Comparison of ENCODE assay signal across 18 mouse cellular contexts in genomic region chr17:81654548-81654947, GRCm38 (mm10).
A peak's percentile ranks its signal among the peaks of the same experiment; 100 is the strongest.
DNase-seq lines count a peak whose midpoint lies in the region; ATAC-seq and TF ChIP-seq lines count a peak whose summit lies in the region.
"Had no signal": no experiment of that assay in that cellular context is flagged by ENCODE, and none has a peak within 500 bp of the region (broad histone marks: within the 10 kb centered on the region; RNA-seq: fewer than 3 reads in every experiment).

No protein-coding gene starts in this region.

- H3K4me1 ChIP-seq in lung, embryonic 14.5 days (ENCODE audit: insufficient read depth), result peaks cover 3% of the 10 kb centered on the region; the same call in 1 of the 2 replicates
- H3K4me1 ChIP-seq in limb, embryonic 10.5 days, result peaks cover 18% of the 10 kb centered on the region
- H3K4me1 ChIP-seq in lung, postnatal 0 days (ENCODE audit: insufficient read depth, low read depth, low read length), result no peaks in the 10 kb centered on the region
- 0 out of 2 replicates have a peak, but pooled peaks cover 3% of the 10 kb centered on the region for H3K4me1 ChIP-seq in kidney, embryonic 16.5 days (ENCODE audit: insufficient read depth, low read length)
- H3K4me1 ChIP-seq: embryonic facial prominence, embryonic 15.5 days; forebrain, embryonic 10.5 days had no signal

- peak; percentile 79 for ATAC-seq in lung, embryonic 14.5 days (ENCODE audit: insufficient read depth)
- peak; percentile 62 for ATAC-seq in lung, postnatal 0 days
- no peak for ATAC-seq in kidney, embryonic 16.5 days (ENCODE audit: low FRiP score, low TSS enrichment)
- ATAC-seq: forebrain, embryonic 14.5 days; hindbrain, embryonic 16.5 days; inflammation-experienced regulatory T-cells, adult 6 months had no signal

- no peak for TF ChIP-seq CTCF in lung, embryonic 14.5 days (IDR thresholded peaks at IDR 0.05; ENCODE audit: low read depth)
- no peak for TF ChIP-seq CTCF in lung, postnatal 0 days (IDR thresholded peaks at IDR 0.05)

- no peaks in the 10 kb centered on the region for H3K36me3 ChIP-seq in lung, embryonic 14.5 days (ENCODE audit: insufficient read depth)
- no peaks in the 10 kb centered on the region for H3K36me3 ChIP-seq in limb, embryonic 10.5 days
- H3K36me3 ChIP-seq in lung, postnatal 0 days (ENCODE audit: insufficient read depth, low read length), result no peaks in the 10 kb centered on the region
- H3K36me3 ChIP-seq in kidney, embryonic 16.5 days (ENCODE audit: insufficient read depth, low read length), result no peaks in the 10 kb centered on the region
- H3K36me3 ChIP-seq: embryonic facial prominence, embryonic 15.5 days; forebrain, embryonic 10.5 days had no signal

- H3K4me2 ChIP-seq in lung, embryonic 14.5 days, result no peak overlapping the region
- no peak overlapping the region for H3K4me2 ChIP-seq in lung, postnatal 0 days (replicated peaks; ENCODE audit: low read depth, low read length)
- H3K4me2 ChIP-seq in kidney, embryonic 16.5 days (replicated peaks; ENCODE audit: low read depth, low read length), result no peak overlapping the region
- H3K4me2 ChIP-seq: embryonic facial prominence, embryonic 15.5 days; heart, embryonic 12.5 days had no signal

- H3K27ac ChIP-seq in lung, embryonic 14.5 days (ENCODE audit: low read depth), result no peak overlapping the region
- 0 out of 2 replicates have a peak overlapping the region, but pooled peaks have one; percentile 20 for H3K27ac ChIP-seq in limb, embryonic 10.5 days
- H3K27ac ChIP-seq in lung, postnatal 0 days (ENCODE audit: low read length), result no peak overlapping the region
- H3K27ac ChIP-seq in kidney, embryonic 16.5 days (ENCODE audit: low read length), result no peak overlapping the region
- H3K27ac ChIP-seq: embryonic facial prominence, embryonic 15.5 days; forebrain, embryonic 10.5 days had no signal

- no peaks in the 10 kb centered on the region for H3K9me3 ChIP-seq in lung, embryonic 14.5 days (ENCODE audit: low read depth, low read length)
- no peaks in the 10 kb centered on the region for H3K9me3 ChIP-seq in limb, embryonic 10.5 days (replicated peaks)
- H3K9me3 ChIP-seq in lung, postnatal 0 days (ENCODE audit: low read length), result no peaks in the 10 kb centered on the region
- no peaks in the 10 kb centered on the region for H3K9me3 ChIP-seq in kidney, embryonic 16.5 days (ENCODE audit: low read length)
- H3K9me3 ChIP-seq: embryonic facial prominence, embryonic 15.5 days; forebrain, embryonic 10.5 days; heart, embryonic 12.5 days had no signal

- H3K9ac ChIP-seq in lung, embryonic 14.5 days, result no peak overlapping the region
- H3K9ac ChIP-seq in lung, postnatal 0 days (replicated peaks; ENCODE audit: low read depth), result no peak overlapping the region
- H3K9ac ChIP-seq in kidney, embryonic 16.5 days (replicated peaks; ENCODE audit: low read length), result no peak overlapping the region
- H3K9ac ChIP-seq: embryonic facial prominence, embryonic 15.5 days; heart, embryonic 12.5 days had no signal

- WGBS in lung, embryonic 14.5 days, result 35% methylated on average over 2 of the region's 2 CpGs
- 28% methylated on average over 2 of the region's 2 CpGs for WGBS in limb, embryonic 10.5 days
- WGBS in lung, postnatal 0 days, result 49% methylated on average over 2 of the region's 2 CpGs
- WGBS in kidney, embryonic 16.5 days, result 81% methylated on average over 2 of the region's 2 CpGs

- no peak overlapping the region for H3K4me3 ChIP-seq in lung, embryonic 14.5 days (ENCODE audit: low read depth, low read length)
- no peak overlapping the region for H3K4me3 ChIP-seq in limb, embryonic 10.5 days
- H3K4me3 ChIP-seq in lung, postnatal 0 days (ENCODE audit: low read depth, low read length), result no peak overlapping the region
- H3K4me3 ChIP-seq in kidney, embryonic 16.5 days (ENCODE audit: low read length), result no peak overlapping the region
- H3K4me3 ChIP-seq: embryonic facial prominence, embryonic 15.5 days; erythroblast, embryonic 14.5 days; forebrain, embryonic 10.5 days; heart, embryonic 12.5 days had no signal

- no peaks in the 10 kb centered on the region for H3K27me3 ChIP-seq in lung, embryonic 14.5 days (ENCODE audit: insufficient read depth, low read length)
- H3K27me3 ChIP-seq in limb, embryonic 10.5 days (ENCODE audit: low read depth, poor library complexity, severe bottlenecking), result no peaks in the 10 kb centered on the region
- no peaks in the 10 kb centered on the region for H3K27me3 ChIP-seq in lung, postnatal 0 days (replicated peaks; ENCODE audit: insufficient read depth, low read length)
- H3K27me3 ChIP-seq in kidney, embryonic 16.5 days (ENCODE audit: insufficient read depth, low read length), result no peaks in the 10 kb centered on the region
- H3K27me3 ChIP-seq: embryonic facial prominence, embryonic 15.5 days; heart, embryonic 12.5 days had no signal

- peak; percentile 81 for DNase-seq in lung, embryonic 14.5 days
- DNase-seq in lung, adult 18-20 months, result no peak
- peak; percentile 49 for DNase-seq in limb, embryonic 10.5 days (ENCODE audit: low spot score)
- peak; percentile 75 for DNase-seq in lung, postnatal 0 days (ENCODE audit: low spot score)
- no peak for DNase-seq in adrenal gland, postnatal 10 days
- DNase-seq: adrenal gland, adult 2 months; cerebellum, adult 11 months; cerebellum, adult 8-10 months; cerebellum, postnatal 14 days; heart, postnatal 36 days had no signal

- peak; percentile 63; the same call in 1 of the 2 replicates for TF ChIP-seq EP300 in lung, postnatal 0 days (IDR thresholded peaks at IDR 0.05)

Comparison
In these comparisons a context has a peak if more than half of its experiments do, and no peak if none do; other contexts are left out.
1. DNase-seq: peak in lung, embryonic 14.5 days (single experiment), limb, embryonic 10.5 days (single experiment) and lung, postnatal 0 days (single experiment); none in lung, adult 18-20 months (0 of 2) and adrenal gland, postnatal 10 days (single experiment).